Mouse (Mus musculus) liver, embryonic 14.5 days (tissue): ENCODE data around the gene Vwde. TPM values are rescaled to one million over a fixed set of nuclear protein-coding genes. Genes with fewer than 3 reads are reported as not detected.

ENCODE experiments used
- ATAC-seq: fragments of 200-750 bp; cut with Nextera tagmentation; 2 replicates; pipeline ENCODE4 v1.8.0; 2017; ENCODE audit warnings: moderate number of reproducible peaks, mild to moderate bottlenecking, moderate library complexity; ENCODE audit not compliant: insufficient read depth
- DNase-seq, 3 experiments: peaks; one replicate each; pipeline ENCODE4 v3.0.0-alpha.2; 2012 to 2013; ENCODE audit warnings: low read depth in 3 of 3, low spot score in 3 of 3
- H3K27ac ChIP-seq: fragments of 300-500 bp; sonication (generic); 2 replicates; pipeline ENCODE4 v1.5.1; 2014; ENCODE audit warnings: moderate library complexity, mild to moderate bottlenecking, control low read depth, inconsistent platforms
- H3K27me3 ChIP-seq: fragments of 300-500 bp; sonication (generic); 2 replicates; pipeline ENCODE4 v1.6.1; 2014; ENCODE audit warnings: mild to moderate bottlenecking, low read length, moderate library complexity; ENCODE audit not compliant: control insufficient read depth, insufficient read depth
- H3K36me3 ChIP-seq: fragments of 300-500 bp; sonication (generic); replicated peaks from 2 replicates; pipeline ENCODE4 v1.6.1; 2014; ENCODE audit warnings: low read depth; ENCODE audit not compliant: control insufficient read depth, insufficient read depth
- H3K4me1 ChIP-seq, 2 experiments: fragments of 200-500 bp in 1 of 2; fragments of 300-500 bp in 1 of 2; sonication (generic) in 1 of 2; replicated peaks; 2 replicates each; pipeline ENCODE4 v1.6.1; 2012 to 2014; ENCODE audit warnings: antibody characterized with exemption in 1 of 2, inconsistent platforms in 1 of 2, low read length in 1 of 2; ENCODE audit not compliant: control insufficient read depth in 2 of 2, insufficient read depth in 2 of 2
- H3K4me2 ChIP-seq: fragments of 300-500 bp; sonication (generic); 2 replicates; pipeline ENCODE4 v1.6.1; 2014; ENCODE audit warnings: low read depth, mild to moderate bottlenecking, control low read depth, moderate library complexity
- H3K4me3 ChIP-seq, 2 experiments: fragments of 200-500 bp in 1 of 2; fragments of 300-500 bp in 1 of 2; sonication (generic) in 1 of 2; 2 replicates each; pipeline ENCODE4 v1.5.1; 2012 to 2014; ENCODE audit warnings: low read depth in 2 of 2, low read length in 2 of 2, mild to moderate bottlenecking in 2 of 2, control low read depth in 1 of 2, inconsistent platforms in 1 of 2, moderate library complexity in 1 of 2; ENCODE audit not compliant: insufficient read depth in 1 of 2
- H3K9ac ChIP-seq: fragments of 300-500 bp; sonication (generic); replicated peaks from 2 replicates; pipeline ENCODE4 v1.6.1; 2014; ENCODE audit warnings: mild to moderate bottlenecking, control low read depth, moderate library complexity
- H3K9me3 ChIP-seq: fragments of 300-500 bp; sonication (generic); 2 replicates; pipeline ENCODE4 v1.6.1; 2016; ENCODE audit warnings: low read length, mixed read lengths; ENCODE audit not compliant: control insufficient read depth
- CTCF ChIP-seq: IDR thresholded peaks from 2 replicates; pipeline ENCODE4 v1.5.1; 2016; ENCODE audit warnings: antibody characterized with exemption, low read depth, control low read depth
- EP300 ChIP-seq: IDR thresholded peaks from 2 replicates; pipeline ENCODE4 v1.6.1; 2016; ENCODE audit warnings: antibody characterized with exemption, low read depth
- WGBS: fragments of 180-500 bp; shearing (Covaris S2); extraction: QIAGEN DNeasy Blood & Tissue Kit; methylation state at CpG from one replicate; pipeline ENCODE4 v1.1.7; 2014; ENCODE audit not compliant: insufficient replicate concordance; 5-methylcytosine and 5-hydroxymethylcytosine counted together
- polyA plus RNA-seq, 2 experiments: library from polyadenylated mRNA; depleted of rRNA in 1 of 2; stranded (reverse) in 1 of 2; unstranded in 1 of 2; fragments of >200 nt; fragmentation: Nextera tagmentation in 1 of 2; extraction: Ambion mirVana in 1 of 2; gene quantifications; 2 replicates each; pipeline versions ENCODE4 v1.2.1 to v1.2.3; 2012 to 2014

Vwde gene
- polyA plus RNA-seq, 2 experiments: not detected

DNA sequence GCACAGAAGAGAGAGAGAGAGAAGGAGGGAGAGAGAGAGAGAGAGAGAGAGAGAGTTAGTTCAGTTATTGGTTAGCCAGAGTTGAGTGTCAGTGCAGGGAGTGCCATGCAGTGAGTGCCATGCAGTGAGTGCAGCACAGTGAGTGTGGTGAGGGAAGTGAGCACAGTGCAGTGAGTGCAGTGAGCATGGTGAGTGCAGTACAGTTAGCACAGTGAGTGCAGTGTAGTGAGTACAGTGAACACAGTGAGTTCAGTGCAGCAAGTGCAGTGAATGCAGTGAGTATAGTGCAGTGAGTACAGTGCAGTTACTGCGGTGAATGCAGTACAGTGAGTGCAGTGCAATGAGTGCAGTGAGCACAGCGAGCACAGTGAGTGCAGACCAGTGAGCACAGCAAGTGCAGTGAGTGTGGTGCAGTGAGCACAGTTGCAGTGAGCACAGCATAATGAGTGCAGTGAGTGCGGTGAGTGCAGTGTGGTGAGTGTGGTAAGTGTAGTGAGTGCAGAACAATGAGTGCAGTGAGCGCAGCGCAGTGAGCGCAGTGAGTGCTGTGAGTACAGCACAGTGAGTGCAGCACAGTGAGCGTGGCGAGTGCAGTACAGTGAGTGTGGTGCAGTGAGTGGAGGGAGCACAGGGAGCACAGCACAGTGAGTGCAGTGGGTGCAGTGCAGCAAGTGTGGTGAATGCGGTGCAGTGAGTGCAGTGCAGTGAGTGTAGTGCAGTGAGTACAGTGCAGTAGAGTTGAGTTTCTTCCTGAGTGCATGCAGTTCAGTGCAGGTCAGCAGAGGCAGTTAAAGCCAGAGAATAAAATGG, 70.7 kb downstream of the Vwde start:
- no peak for TF ChIP-seq EP300
- TF ChIP-seq CTCF: no peak
- Histone ChIP-seq H3K9ac (no peak overlapping the region), H3K36me3 (no peaks in the 10 kb centered on the region), H3K27ac (no peak overlapping the region), H3K27me3 (no peaks in the 10 kb centered on the region), H3K4me2 (no peak overlapping the region), H3K9me3 (no peaks in the 10 kb centered on the region), H3K4me3 (no peak overlapping the region), H3K4me1 (no peaks in the 10 kb centered on the region)
- ATAC-seq: peak; percentile 23; the same call in 1 of the 2 replicates
- no peak for DNase-seq
- 75% methylated on average over 9 of the region's 9 CpGs for WGBS

DNA sequence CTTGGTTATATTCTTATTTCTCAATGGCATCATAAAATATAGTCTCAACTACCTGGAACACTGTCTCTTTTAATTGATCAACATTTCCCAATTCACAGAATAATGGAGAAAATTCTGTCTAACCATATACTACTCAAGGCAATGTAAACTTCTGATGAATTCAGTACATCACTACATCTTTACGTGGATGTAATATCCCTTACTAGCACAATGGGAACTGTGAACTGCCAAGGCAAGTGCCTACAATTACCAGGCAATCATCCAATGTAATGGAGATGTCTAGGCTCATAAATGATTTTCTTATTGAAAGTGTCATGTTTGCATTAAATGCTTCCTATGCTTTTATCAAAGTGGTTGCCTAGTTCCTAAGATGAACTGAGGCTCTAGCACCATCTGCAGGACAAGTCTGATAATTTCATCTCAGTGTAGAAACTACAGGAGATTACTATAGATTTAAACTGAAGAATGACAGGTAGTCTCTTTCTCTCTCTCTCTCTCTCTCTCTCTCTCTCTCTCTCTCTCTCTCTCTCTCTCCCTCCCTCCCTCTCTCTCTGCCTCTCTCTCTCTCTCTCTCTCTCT, 72.6 kb downstream of the Vwde start:
- Histone ChIP-seq H3K4me1 (no peaks in the 10 kb centered on the region), H3K36me3 (no peaks in the 10 kb centered on the region), H3K9me3 (no peaks in the 10 kb centered on the region), H3K27me3 (no peaks in the 10 kb centered on the region), H3K4me2 (no peak overlapping the region), H3K27ac (no peak overlapping the region), H3K9ac (no peak overlapping the region), H3K4me3 (no peak overlapping the region)
- no peak for TF ChIP-seq EP300
- peak; percentile 31; the same call in 1 of the 2 replicates for TF ChIP-seq CTCF
- peak in 1 of 3 experiments; percentile 4 for DNase-seq
- ATAC-seq: no peak
- 61% methylated on average over 1 of the region's 1 CpGs for WGBS

DNA sequence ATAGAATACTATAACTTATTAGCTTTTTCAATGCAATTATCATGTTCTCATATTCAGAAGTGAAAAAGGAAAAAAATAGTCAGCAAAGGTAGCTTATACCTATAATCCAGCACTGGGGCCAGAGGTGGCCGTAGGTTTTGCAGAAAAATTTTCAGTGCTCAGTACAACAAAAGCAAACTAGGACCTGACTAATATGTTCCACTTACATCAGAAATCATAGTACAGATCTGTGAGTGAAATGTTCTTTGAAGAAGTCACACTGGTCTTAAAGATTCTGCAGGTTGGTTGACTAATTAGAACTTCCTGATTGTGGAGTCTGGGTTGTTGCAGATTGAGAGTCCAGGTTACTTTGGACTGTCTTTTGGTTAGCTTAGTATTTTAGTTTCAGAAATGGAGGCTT, 87.5 kb downstream of the Vwde start:
- Histone ChIP-seq H3K4me3 (no peak overlapping the region), H3K9me3 (no peaks in the 10 kb centered on the region), H3K27me3 (no peaks in the 10 kb centered on the region), H3K27ac (no peak overlapping the region), H3K4me1 (no peaks in the 10 kb centered on the region), H3K4me2 (no peak overlapping the region), H3K9ac (no peak overlapping the region), H3K36me3 (no peaks in the 10 kb centered on the region)
- WGBS: 68% methylated on average over 1 of the region's 1 CpGs
- TF ChIP-seq CTCF (no peak), EP300 (no peak)
- DNase-seq (no peak), ATAC-seq (no peak)

DNA sequence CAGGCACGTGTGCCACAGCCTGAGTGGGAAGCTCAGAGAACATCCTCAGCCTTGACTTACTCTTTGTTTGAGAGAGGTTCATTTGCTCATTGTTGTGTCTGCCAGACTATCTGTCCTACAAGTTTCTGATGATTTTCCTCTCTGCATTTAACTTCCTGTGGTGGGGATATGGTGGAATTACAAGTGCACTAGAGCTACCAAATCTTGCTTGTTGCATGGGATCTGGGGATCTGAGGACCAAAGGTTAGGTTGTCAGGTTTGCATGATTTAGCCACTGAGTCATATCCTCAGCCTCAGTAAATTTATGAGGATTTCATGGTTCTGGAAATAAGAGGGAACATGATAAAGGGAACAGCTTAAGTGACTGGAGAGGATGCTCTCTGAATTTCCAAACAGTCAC, 116.1 kb downstream of the Vwde start:
- H3K27me3 ChIP-seq: no peaks in the 10 kb centered on the region
- 41% methylated on average over 1 of the region's 1 CpGs for WGBS
- TF ChIP-seq CTCF (no peak), EP300 (no peak)
- H3K4me1 ChIP-seq: no peaks in the 10 kb centered on the region
- H3K9me3 ChIP-seq: no peaks in the 10 kb centered on the region
- H3K9ac ChIP-seq: no peak overlapping the region
- H3K4me3 ChIP-seq: no peak overlapping the region
- no peak overlapping the region for H3K4me2 ChIP-seq
- no peaks in the 10 kb centered on the region for H3K36me3 ChIP-seq
- ATAC-seq (no peak), DNase-seq (no peak)
- no peak overlapping the region for H3K27ac ChIP-seq

Other genes starting within 250 kb of the Vwde start
- 3.1 and 4.0 TPM in 2 replicates for gene Tmem106b, start 155.2 kb downstream of the Vwde start, polyA plus RNA-seq (2012; rRNA removed)
- 9.9 and 10.6 TPM in 2 replicates for gene Tmem106b, start 155.2 kb downstream of the Vwde start, polyA plus RNA-seq (2014; fragmentation: Nextera tagmentation; extraction: Ambion mirVana)